Mouse (Mus musculus) cerebellum, adult (tissue): Measurements from ENCODE around the gene Alkal2.

ENCODE experiments used
- ATAC-seq: cut with Nextera tagmentation; 2 replicates; pipeline ENCODE4 v1.9.2; 2017; ENCODE audit warnings: mild to moderate bottlenecking, moderate library complexity, mixed read lengths; ENCODE audit not compliant: insufficient number of reproducible peaks, low FRiP score, low TSS enrichment

The Alkal2 gene

GRCm38 (mm10) chr12:30883986-30884621 is at the start of gene Alkal2:
TSS of gene Alkal2 (plus strand) at chr12:30884322.
- ATAC-seq, result 0 out of 2 replicates have a peak, but pooled peaks have one; percentile 19

GRCm38 (mm10) chr12:30848521-30848920 is 35.6 kb upstream of the Alkal2 start:
- no peak for ATAC-seq

- ATAC-seq, result peak; percentile 61; the same call in 1 of the 2 replicates
Observed at GRCm38 (mm10) chr12:30850902-30851301, 33.2 kb upstream of the Alkal2 start.

GRCm38 (mm10) chr12:30851871-30852270 is 32.3 kb upstream of the Alkal2 start:
- peak; percentile 69 for ATAC-seq

GRCm38 (mm10) chr12:30855442-30856159 is 28.5 kb upstream of the Alkal2 start:
- no peak for ATAC-seq

- ATAC-seq, result no peak
Observed at GRCm38 (mm10) chr12:30856172-30856571, 27.9 kb upstream of the Alkal2 start.

GRCm38 (mm10) chr12:30864347-30864746 is 19.8 kb upstream of the Alkal2 start:
- ATAC-seq, result no peak

GRCm38 (mm10) chr12:30865781-30866180 is 18.3 kb upstream of the Alkal2 start:
- ATAC-seq, result no peak

- ATAC-seq, result no peak
Observed at GRCm38 (mm10) chr12:30879447-30879846, 4.7 kb upstream of the Alkal2 start.

- no peak for ATAC-seq
Observed at GRCm38 (mm10) chr12:30883592-30883985, 533 bp upstream of the Alkal2 start.

- ATAC-seq, result no peak
Observed at GRCm38 (mm10) chr12:30884622-30885230, 604 bp downstream of the Alkal2 start.

GRCm38 (mm10) chr12:30885891-30886290 is 1.8 kb downstream of the Alkal2 start:
- no peak for ATAC-seq

- no peak for ATAC-seq
Observed at GRCm38 (mm10) chr12:30888003-30888402, 3.9 kb downstream of the Alkal2 start.

- peak; percentile 53; the same call in 1 of the 2 replicates for ATAC-seq
Observed at GRCm38 (mm10) chr12:30890067-30890466, 5.9 kb downstream of the Alkal2 start.

GRCm38 (mm10) chr12:30891438-30891837 is 7.3 kb downstream of the Alkal2 start:
- ATAC-seq, result no peak

GRCm38 (mm10) chr12:30897039-30897438 is 12.9 kb downstream of the Alkal2 start:
- ATAC-seq, result no peak

GRCm38 (mm10) chr12:30908658-30909057 is 24.5 kb downstream of the Alkal2 start:
- ATAC-seq, result no peak

GRCm38 (mm10) chr12:30909881-30910280 is 25.8 kb downstream of the Alkal2 start:
- ATAC-seq, result no peak

- peak; percentile 5; the same call in 1 of the 2 replicates for ATAC-seq
Observed at GRCm38 (mm10) chr12:30910860-30911259, 26.7 kb downstream of the Alkal2 start.

- peak; percentile 90 for ATAC-seq
Observed at GRCm38 (mm10) chr12:30911261-30912047, 27.3 kb downstream of the Alkal2 start, which contains the start of the genes Acp1 and Sh3yl1. TSS of gene Acp1 (minus strand) at chr12:30911589. TSS of gene Sh3yl1 (plus strand) at chr12:30911668.

- peak; percentile 73 for ATAC-seq
Observed at GRCm38 (mm10) chr12:30912048-30912381, 27.9 kb downstream of the Alkal2 start.
